Mouse (Mus musculus) left cerebral cortex, postnatal 14 days (tissue): ENCODE data around the gene Fam57a. TPM values are rescaled to one million over a fixed set of nuclear protein-coding genes. Genes with fewer than 3 reads are reported as not detected.
A peak's percentile ranks its signal among the peaks of the same experiment; 100 is the strongest.

ENCODE experiments used
- DNase-seq, 2 experiments: peaks; one replicate each; pipeline ENCODE4 v3.0.0; 2021 to 2022; ENCODE audit warnings: low spot score in 2 of 2, mixed read lengths in 1 of 2
- intact Hi-C: fragments of 180-260 bp; cut with DNase I; formaldehyde crosslinking; loops from one replicate; pipeline ENCODE4 v1.15.1; 2025
- long read RNA-seq, 2 experiments: library from polyadenylated mRNA; stranded (forward); transcript quantifications; one replicate each; pipeline ENCODE4 v2.0.0; 2021
- total RNA-seq, 2 experiments: library from RNA; stranded (reverse); gene quantifications; 2 replicates each; pipeline ENCODE4 v1.2.3; 2021

Gene Fam57a
- 10 to 100 TPM; 17.4 to 17.6 TPM for total RNA-seq
- long read RNA-seq, experiment 1, transcript Fam57a-201 (5 exons, 2,130 nt): major isoform, 12 of 16 reads
- long read RNA-seq, experiment 1, partial matches to known transcripts: 0 of 16 reads
- long read RNA-seq, experiment 1, other reads (novel, unspliced or antisense): 4 of 16 reads
- long read RNA-seq, experiment 2, transcript Fam57a-201 (5 exons, 2,130 nt): major isoform, 5 of 15 reads
- long read RNA-seq, experiment 2, partial matches to known transcripts: 3 of 15 reads
- long read RNA-seq, experiment 2, other reads (novel, unspliced or antisense): 6 of 15 reads

DNA sequence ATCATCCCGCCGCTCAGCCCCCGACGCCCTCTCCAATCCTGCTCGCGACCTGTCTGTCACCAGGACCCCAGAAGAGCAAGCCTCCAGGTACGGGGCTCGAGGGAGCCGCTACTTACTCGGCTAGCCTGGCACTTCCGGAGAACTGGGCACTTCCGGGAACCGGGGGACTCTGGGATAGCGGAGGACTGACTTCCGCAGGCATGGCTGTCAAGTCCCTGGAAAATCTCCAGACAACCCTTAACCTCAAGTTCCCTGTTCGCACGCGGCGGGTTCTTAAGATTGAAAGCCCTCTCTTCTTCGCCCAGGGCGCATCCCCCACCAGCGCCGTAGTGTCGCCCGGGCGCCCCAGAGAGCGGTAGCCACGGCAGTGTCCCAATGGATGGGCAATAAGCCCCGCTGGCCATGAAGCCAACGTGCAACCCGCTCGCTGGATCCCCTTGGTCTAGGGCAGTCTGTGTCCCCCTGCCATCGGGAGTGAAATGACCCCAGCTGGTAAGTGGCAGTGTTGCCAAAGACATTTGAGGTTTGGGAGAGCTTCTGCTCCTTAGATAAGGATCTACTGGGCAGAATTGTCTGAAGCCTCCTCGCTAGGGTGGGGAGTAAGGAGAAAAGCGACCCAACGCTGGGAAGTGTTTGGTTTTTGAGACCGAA, at the start of gene Fam57a, which contains the start of gene Vps53:
Fam57a (plus strand) TSS at position 177 of the 651 bp plus-strand sequence.
Vps53 (minus strand) TSS at position 153 of the 651 bp plus-strand sequence.
- peak; percentile 87 to 88 for DNase-seq
- intact Hi-C loops: no loop called here

DNA sequence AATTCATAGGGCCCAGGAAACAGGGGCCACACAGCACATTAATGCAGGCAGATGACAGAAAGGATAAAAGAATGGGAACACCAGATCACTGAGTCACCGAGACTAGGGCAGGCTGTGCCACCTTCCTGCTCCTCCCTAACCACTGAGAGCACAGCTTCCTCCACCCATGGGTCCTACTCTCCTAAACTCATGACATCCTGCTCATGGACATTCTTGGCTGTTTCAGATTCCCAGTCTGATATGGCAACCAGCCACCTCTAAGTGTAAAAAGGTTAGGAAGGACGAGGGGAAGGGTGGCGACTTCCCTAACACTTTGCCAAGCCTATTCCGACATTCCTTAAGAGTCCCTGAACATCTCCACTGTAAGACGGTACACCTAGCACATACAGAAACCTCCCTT, 48.6 kb upstream of the Fam57a start:
- intact Hi-C loops: no loop called here
- DNase-seq: no peak

- intact Hi-C loops: no loop called here
- DNase-seq: no peak
Observed at GRCm38 (mm10) chr11:76135641-76136437, 43.6 kb upstream of the Fam57a start.

DNA sequence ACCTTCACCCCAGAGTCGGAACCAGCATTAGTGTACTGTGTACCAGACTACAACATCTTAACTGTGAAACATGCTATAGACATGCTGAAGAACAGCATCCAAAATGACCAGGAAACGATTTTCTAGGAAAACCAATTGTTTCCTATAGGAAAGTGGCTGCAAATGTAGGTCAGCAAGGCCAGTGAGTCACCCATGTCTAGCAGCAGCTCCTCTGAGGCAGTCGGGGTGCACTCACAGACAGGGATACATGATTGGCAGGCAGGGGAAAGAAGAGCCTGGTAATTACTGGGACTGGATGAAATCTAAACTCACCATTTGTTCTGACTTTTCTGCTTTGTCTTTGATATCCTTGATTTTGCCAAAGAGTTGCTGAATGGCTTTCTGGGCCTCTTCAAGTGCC, 41.5 kb upstream of the Fam57a start:
- intact Hi-C loops: no loop called here
- no peak for DNase-seq

DNA sequence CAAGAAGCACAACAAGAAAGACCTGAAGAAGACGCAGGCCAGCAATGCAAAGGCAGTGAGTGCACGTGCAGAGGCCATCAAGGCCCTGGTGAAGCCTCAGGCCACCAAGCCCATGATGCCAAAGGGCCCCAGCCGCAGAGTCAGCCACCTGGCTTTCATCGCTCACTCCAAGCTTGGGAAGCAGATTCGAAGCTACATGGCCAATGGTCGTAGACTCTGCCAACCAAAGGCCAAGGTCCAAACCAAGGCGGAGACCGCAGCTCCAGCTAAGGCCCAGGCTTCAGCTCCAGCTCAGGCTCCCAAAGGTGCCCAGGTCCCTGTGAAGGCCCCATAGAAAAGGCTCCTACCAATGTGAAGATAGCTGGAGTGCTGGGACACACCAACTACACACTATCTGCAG, 35.1 kb upstream of the Fam57a start:
- intact Hi-C loops: no loop called here
- no peak for DNase-seq

GRCm38 (mm10) chr11:76145169-76145568, 34.3 kb upstream of the Fam57a start:
- no peak for DNase-seq
- intact Hi-C loops: no loop called here

GRCm38 (mm10) chr11:76146187-76147010, 33.1 kb upstream of the Fam57a start:
- intact Hi-C loops: no loop called here
- no peak for DNase-seq

DNA sequence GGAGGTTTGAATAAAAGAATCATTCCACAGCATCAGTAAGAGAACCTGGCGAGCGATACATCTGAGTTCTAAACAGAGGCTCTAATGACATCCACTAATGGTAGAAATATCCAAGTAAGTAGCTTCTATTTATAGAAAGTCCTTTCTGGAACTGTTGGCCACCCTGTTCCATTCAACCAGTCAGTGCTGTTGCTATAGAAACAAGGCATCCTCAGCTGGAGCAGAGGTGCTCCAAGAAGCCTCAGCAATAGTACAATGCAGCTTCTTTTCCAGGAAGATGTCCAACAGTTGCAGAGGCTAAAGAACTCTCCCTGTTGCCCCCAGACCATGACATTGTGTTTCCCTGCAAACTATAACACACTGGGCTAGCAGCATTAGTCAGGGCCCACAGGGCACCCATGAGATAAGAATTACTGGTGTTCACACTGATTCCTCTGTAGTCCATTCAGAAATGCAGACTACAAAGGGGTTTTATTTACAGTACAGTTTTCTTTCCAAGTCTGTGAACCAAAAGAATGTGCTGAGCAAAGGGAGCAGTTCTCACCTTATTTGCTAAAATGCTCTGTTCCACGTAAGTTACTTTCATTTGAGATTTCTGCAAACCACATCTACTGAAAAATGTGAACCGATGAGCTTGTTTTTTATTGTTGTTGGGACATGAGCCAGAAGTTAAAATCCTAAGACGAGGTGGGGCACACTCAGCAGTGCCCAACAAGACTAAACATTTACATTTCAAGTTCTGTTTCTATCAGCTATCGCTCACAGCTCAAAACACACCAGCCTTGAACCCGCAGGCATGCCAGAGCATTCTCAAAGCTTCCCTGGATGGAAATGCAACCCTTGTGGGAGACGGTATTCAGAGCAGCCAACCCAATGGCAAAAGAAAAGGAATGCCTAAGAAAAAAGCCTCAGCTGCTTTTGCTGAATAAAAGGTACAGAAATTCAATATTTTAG, 31.1 kb upstream of the Fam57a start:
- DNase-seq: peak; percentile 17 to 43

DNA sequence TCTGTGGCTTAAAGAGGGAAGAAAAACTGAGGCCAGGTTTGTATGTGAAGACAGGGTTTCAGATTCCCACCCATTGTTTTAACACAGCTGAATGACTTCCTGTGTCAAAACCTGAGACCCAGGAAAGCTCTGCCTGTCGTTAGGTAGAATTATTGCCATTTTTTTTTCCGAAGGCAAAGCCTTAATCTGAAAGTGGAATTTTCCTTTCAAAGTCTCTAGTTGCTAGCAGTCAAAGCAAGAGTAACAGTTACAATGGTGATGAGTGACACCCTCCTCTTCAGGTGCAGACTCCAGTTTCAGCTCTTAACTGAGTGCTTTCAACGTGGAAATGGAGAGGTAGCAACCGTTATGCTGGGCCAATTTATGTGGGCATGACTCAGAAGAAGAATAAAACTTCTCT, 28.5 kb upstream of the Fam57a start:
- DNase-seq: no peak
- intact Hi-C loops: no loop called here

More for the DNA sequence above, 31.1 kb upstream of the Fam57a start:
- intact Hi-C loops: no loop called here

DNA sequence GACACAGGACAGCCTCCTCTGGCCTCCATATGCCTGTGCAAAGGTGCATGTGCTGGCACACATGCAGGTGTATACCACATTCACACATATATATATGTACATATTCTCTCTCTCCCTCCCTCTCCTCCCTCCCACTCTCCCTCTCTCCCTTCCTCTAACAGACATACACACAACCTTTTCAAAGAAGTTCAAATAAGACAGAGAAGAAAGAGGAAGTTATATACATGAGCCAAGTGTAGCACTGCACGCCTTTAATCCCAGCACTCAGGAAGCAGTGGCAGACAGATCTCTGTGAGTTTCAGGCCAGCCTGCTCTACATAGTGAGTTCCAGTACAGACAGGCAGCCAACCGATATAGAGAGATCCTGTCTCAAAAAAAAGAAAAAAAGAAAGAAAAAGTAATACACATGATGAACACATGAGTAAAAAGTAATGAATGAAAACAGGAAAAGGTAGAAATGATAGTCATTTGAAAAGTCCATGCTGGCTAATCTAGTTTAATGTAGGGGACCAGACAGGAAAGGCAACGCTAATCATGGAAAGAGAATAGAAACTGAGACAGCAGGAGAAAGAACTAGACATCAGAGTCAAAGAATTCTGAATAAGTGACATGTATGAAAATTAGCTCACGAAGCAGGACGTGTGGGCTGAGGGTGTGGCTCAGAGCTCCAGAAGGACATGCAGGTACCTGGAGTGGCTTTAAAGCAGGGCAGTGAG, 26.1 kb upstream of the Fam57a start:
- intact Hi-C loops: no loop called here

DNA sequence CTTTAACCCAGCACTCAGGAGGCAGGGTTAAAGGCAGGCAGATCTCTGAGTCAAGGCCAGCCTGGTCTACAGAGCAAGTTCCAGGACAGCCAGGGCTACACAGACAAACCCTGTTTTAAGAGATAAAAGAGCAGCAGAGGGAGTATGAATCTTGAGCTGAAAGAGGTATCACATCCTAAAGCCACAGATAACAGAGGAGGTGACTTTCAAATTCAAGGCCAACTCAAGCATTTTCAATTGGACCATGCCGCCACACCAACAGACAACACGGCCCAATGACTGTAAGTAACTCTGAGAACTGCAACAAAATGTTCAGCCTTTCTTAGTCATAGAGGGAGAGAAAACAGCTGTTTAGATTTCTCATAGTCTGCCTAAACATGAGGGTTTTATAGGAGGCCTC, 25.3 kb upstream of the Fam57a start:
- no peak for DNase-seq
- intact Hi-C loops: no loop called here

More for the DNA sequence above, 26.1 kb upstream of the Fam57a start:
- no peak for DNase-seq

DNA sequence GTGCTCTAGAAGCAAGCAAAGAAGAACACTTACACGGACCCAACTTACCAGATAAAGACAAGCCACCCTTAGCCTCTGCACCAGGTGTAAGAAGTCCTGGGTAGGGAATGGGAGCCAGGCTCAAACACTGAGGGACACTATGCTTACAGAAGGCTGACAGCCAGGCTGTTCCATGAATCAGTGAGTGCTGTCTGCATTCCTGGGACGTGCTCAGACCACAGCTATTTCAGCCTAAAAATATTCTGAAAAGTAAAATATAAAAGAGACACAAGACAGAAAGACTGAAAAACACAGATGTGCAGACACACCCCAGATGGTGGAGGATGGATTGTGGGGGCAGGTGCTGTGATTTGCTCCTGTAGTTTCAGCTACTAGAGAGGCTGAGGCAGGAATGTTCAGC, 24.6 kb upstream of the Fam57a start:
- no peak for DNase-seq
- intact Hi-C loops: no loop called here

DNA sequence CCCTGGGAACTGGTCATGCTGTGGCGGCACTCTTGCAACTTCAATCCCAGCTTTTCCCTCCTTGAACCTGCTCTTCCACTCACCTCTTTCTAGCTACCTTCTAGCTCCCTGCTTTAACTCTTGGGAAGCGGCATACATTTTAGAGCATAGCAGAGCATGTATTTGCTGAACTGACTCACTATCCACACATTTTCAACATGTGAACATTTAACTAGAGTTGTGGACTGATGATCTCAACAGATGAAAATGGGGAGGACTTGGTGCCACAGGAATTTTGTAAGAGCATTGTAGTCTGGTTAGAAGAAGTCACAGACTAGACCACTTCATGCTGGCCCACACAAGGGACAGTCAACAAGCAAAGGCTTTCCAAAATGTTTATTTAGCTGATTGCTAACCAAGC, 21.1 kb upstream of the Fam57a start:
- no peak for DNase-seq
- intact Hi-C loops: no loop called here

DNA sequence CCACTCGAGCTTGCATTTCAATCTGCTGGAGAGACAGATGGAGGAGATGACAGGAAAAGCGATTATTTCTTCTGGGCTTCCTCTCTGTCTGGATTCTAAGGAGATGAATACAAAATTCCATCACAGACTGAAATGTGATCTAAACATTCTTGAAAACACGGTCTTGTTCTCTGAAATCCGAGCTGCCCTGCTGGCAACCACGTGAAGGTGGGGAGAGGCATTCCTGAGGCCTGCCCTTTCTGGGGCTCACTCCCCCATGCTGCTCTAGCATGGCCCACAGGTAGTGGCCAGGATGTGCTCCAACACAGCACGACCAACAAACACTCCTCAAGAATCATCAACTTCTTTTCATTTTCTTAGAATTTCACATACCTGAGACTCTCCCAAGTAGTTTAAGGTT, 19.2 kb upstream of the Fam57a start:
- intact Hi-C loops: loop anchor here (10.0 kb wide), 1 partner anchor 245 kb away; no protein-coding TSS in a partner anchor
- DNase-seq: no peak

- DNase-seq: no peak
- intact Hi-C loops: loop anchor here (2.0 to 10.0 kb wide), 3 partner anchors 79 to 384 kb away; no protein-coding TSS in a partner anchor
Observed at GRCm38 (mm10) chr11:76166657-76167056, 12.8 kb upstream of the Fam57a start.

- intact Hi-C loops: loop anchor here (2.0 to 10.0 kb wide), 3 partner anchors 80 to 384 kb away; no protein-coding TSS in a partner anchor
- peak; percentile 70 to 84 for DNase-seq
Observed at GRCm38 (mm10) chr11:76167079-76167765, 12.2 kb upstream of the Fam57a start.

DNA sequence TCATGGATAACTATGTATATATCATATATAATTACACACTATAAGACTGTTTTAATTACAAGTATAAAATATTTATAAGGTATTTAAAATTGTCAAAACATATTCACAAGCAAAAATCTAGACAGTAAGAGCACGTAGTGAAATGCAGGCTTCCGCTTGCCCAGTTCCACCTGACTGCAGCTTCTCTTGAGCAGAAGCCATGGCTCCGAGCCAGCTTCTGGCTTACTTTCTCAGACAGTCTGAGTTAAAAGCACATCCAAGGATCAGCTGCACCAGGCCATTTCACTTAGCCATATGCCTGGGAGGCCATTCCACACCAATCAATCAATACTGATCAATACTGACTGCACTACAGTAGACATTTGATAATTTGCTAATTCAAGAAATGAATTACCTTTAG, 10.5 kb upstream of the Fam57a start:
- intact Hi-C loops: loop anchor here (5.0 to 10.0 kb wide), 2 partner anchors 82 to 254 kb away; no protein-coding TSS in a partner anchor

More for the DNA sequence above, 10.5 kb upstream of the Fam57a start:
- no peak for DNase-seq
